Mouse (Mus musculus) retina, postnatal 1 day (tissue): Measurements from ENCODE around the gene Plekha6.

Experiments
- DNase-seq: peaks from one replicate; pipeline ENCODE4 v3.0.0-alpha.2; 2012

Gene Plekha6

DNA sequence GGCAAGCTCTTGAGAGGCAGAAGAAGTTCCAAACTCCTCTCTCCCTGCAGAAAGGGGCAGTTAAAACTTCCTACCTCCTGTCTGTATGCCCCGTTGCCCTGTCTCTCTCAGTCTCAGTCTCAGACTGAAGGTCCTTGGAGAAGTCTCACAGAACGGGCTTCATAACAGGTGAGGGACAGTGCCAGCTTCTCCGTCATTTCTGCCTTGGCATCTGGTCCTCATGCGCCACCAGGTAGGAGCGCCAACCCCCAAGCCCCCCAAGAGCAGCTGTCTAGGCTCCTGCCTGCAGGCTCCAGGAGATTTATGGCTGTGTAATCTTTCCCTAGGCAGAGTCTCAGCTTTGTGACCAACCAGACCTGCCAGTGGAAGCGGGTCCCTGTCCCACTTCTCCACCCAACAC lies 86.8 kb downstream of the Plekha6 start:
- no peak for DNase-seq

DNA sequence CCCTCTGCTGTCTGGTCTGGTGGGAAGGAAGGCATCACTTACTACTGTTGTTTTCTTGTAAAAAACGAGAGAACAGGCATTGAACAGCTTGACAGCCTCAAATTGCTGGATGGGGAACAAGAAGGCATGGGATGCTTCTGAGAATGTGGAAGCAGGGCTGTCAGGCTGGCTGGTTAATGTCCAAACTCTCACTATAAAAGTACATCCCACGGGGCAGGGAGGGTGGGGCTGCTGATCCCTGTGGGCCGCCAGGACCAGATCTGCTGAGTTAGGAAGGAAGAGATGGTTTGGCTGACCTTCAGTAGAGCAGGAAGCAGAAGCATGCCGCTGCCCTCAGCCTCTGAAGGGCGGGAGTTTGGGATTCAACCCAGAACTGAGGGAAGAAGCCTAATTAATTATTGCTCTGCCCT lies 87.6 kb downstream of the Plekha6 start:
- no peak for DNase-seq

DNA sequence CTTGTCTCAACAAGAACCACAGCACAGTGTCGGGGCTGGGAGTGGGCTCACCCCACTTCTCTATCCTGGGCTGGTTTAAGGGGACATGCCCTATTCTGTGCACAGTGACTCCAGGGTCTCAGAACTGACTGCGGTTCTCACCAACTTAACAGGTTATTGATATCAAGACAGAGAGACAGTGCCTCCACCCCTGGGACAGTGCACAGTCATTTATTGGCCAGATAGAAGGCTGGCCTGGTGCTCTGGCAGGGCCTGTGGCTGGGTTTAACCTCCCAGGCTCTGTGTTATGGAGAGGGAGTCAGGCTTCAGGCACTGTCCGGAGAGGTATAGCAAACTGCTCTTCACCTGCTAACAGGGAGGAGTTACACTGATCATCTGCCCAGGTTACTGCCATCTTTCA lies 88.2 kb downstream of the Plekha6 start:
- DNase-seq: no peak

DNA sequence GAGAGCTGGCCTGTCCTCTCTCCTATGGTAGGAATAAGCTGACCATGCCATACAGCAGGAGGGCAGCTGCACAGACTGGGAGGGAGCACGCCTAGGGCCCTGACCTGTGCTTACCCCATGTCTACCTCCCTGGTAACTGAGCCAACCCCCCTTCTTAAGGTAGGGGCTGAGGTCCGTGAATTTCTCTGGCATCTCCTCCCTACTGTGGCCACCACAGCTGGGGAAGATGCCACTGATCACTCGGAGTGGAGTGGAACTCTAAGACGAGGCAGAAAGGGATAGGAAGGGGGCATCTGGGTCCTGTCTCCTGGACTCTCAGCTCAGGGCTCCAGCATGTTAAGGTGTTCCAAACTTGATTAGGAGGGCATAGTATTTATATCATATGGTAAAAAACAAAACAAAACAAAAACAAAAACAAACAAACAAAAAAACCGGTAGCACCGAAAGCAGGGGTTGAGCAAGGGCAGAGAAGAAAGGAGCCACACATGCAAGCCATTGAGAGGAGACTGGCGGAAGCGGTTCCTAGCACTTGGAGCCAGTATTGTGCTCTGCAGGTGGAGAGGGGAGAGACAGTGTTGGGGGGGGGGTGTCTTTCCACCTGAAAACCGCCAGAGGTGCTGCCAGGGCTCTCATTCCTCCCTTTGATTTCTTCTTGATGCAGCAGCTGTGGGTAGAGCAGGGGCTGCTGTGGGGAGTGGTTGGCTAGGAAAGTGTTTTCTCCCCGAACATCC lies 89.0 kb downstream of the Plekha6 start:
- no peak for DNase-seq

DNA sequence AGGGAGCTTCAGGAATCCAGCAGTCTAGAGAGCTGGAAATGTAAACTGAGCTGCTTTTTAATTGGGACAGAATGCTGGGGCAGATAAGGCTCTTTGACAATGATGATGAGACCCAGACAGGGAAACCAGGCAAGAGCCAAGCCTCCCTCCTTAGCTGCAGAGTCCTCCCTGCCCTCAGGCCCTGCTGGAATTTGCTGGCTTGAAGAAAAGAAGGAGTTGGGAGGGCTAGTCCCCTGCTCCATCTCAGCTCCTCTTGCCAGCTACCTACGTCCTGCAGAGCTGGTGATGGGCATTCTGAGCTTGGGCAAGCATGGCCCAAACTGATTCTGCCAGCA lies 89.5 kb downstream of the Plekha6 start:
- DNase-seq: no peak

DNA sequence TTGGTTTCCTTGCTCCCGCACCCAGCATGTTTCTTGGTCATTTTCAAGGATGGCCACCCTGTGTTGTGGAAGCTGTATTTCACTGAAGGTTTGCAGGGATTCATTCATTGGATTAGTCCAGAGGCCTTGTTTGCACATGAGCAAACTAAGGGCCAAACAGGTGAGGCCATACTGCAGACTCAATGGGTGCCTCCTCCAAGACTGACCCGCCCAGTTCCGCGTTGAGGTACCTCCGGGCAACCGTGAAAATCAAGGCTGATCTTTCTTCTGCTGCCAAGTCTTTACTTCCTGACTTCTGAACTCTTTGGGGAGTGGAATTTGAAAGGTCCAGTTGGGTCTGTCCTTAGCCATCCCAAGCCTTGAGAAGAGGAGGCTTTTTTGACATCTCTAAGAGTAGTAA lies 90.2 kb downstream of the Plekha6 start:
- no peak for DNase-seq

DNA sequence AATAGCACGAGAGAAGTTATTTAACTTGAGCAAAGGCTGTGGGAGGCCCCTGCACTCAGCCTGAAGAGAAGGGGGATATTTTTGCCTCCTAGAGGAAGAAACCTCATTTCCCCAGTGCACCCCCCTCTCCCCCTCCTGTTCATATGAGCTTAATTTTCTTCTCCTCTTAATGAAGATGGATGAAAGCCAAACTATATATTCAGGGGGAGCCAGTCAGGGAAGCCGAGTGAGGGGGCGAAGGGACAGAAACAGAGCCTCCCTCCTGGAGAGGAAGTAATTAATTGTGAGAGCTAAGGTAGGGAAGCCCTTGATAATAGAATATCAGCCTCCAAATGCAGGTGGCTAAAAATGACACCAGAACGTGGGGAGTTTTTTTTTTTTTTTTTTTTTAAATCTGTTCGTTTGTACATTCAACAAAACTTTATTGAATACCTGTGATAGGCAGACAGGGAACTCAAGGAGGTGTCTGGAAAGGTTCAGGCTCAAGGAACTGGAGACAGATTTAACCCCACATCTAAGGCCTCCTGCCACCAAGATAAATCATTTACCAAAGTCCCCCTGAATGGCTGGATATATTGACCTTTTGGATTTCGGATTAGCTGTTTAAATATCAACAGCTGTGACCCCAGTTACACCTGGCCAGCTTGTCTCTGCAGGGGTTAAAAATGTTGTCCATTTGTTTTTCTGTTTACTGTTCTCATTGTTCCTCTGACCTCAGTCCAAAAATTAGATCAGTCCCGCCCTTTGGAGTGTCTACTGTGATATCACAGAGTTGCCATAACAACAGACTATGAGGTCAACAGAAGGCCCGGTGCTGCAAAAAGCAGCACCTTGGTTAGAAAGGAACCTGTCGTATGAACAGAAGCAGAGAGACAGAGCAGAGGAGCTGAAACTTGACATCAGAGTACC lies 91.1 kb downstream of the Plekha6 start:
- DNase-seq: no peak

DNA sequence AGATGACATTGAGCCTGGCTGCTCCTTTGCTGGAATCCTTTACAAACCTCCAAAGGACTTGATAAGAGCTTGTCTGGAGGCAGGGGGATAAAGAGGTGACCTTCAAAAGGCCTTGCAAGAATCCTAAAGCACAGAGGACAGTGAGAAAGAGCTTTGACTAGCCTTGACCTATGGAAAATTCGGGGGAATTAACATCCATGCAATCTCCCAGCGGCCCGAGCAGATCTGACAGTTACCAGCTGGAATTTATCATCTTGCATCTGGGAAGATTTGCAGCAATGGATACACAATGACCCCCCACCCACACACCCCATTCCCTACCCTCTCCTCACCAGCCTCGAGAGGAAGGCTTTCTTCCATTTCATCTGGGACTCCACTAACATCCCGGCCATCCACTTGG lies 91.8 kb downstream of the Plekha6 start:
- no peak for DNase-seq

DNA sequence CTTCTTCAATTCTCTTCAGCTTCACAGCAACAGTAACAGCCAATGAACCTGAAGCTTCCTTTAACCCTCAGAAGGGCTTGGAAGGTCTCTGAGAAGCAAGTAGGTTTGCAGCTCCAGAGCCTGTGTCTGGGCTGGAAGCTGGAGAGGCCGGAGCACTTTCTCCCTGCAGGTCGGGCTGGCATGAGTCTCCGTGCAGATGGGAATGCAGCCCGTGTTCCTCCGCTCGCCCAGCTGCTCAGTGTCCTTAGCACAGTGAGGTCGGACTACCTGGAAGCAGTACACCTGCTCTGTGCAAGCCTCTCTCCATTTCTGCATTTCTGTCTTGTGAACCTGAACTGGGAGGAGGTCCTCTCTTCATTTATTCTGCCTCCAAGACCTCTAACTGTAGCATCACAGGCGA lies 92.3 kb downstream of the Plekha6 start:
- DNase-seq: no peak

DNA sequence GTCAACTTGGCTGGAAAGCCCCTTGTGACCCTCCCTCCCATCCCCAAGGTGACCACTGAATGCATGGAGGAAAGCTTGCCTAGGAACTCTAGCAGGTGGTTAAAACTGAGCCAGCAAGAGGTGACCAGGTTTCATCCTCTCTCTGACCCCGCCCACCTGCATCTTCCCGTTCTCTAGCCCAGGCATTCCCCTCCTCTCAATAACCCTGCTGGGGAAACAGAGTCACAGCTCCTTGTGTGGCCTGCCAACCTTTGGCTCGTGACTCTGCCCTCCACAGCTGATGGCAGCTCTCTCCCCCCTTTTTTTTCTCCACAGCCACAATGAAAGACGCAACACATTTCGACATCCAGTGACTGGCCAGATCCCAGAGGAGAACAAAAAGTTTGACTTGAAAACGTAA lies 94.7 kb downstream of the Plekha6 start:
- DNase-seq: no peak

DNA sequence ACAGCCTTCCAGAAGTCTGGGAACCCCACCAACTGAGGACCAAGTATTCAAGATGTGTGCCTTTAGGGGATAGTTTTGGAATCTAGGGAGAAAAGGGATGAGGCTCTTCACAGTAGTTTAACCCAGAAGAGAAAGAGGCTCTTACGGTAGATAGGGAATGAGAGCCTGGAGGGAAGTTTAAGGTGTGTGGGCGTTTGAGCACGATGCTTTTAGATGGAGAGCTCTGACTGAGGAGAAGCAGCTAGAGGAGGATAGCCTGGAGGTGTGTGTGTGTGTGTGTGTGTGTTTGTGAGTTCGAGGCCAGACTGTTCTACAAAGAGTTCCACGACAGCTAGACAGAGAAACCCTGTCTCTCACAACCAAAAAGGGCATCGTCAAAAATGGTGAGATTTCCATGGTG lies 98.6 kb downstream of the Plekha6 start:
- no peak for DNase-seq

DNA sequence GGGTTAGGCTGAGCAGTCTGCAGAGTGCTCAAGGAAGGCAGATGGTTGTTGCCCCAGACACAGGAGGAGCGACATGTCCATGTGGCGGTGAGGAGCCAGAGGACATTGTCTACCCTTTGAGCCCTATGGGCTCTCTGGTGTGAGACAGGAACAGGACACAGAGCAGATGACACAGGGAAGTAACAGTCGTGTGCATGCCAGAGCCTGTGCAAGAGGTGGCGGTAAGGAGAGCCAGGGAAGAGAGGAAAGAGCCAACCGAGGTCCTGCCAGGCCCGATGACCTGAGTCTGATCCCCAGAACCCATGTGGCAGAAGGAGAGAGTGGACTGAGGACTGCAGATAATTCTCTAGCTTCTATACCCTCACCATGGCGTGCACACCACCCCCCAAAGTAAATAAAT lies 99.1 kb downstream of the Plekha6 start:
- DNase-seq: no peak

DNA sequence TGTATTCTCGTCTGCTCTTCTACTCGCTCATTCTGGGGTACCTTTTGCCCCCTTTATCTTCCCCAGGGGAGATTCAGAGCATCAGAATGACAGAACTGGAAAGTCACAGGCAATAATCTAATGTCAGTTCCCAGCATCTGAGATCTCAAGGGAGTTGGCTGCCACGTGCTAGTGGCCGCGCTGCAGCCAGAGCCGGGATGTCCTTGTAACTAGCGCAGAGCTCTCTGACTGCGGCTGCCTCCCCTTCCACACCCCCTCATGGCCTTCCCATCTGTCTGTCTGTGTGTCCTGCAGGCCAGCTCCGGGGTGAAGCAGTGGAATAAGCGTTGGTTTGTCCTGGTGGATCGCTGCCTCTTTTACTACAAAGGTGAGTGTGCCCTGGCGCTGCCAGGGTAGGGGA lies 100.4 kb downstream of the Plekha6 start:
- no peak for DNase-seq

DNA sequence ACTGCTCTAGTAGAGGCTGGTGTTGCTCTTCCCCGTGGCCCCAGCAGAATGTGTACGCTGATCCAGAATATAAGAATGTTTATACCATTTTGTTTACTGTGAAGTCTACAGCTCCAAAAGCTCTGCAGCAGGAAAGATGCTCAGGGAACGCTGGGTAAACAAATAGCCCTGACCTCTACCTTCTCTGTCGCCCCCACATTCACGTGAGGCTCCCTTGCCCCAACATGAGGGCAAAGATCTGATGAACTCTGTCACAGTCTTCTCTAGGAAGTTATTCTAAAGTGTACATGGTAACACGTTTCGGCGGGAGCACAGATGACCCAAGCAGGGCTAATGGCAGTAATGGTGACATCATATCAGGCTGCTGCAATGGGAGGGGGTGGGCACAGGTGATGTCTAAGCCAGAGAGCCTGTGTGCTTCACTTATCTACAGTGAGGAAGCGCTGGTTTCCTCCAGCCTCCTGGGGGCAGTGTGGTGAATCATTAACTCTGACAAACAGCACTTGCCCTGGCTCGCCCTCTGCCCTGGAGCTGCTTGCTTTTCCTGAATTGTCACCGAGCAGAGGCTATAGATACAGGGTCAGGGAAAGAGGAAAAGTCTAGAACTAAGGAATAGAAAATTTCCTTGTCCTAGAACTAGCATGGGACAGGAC lies 101.2 kb downstream of the Plekha6 start:
- DNase-seq: no peak

DNA sequence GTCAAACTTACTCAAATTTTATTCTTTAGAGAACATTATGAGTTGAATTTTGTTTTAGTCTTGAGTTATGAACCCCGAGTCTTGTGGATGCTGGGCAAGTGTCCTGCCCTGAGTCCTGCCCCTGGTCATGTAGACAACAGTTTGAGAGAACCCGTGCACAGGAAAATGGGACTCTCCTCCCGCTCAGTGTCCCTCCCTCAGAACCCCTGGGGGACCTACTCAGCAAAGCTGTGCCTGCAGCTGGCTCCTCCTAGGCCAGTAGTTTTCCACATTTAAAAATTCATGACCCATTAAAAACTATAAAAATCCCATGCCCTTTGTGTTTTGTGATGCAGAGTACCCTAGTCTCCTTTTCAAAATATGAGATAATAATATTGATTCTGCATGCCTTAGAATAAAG lies 103.1 kb downstream of the Plekha6 start:
- no peak for DNase-seq

DNA sequence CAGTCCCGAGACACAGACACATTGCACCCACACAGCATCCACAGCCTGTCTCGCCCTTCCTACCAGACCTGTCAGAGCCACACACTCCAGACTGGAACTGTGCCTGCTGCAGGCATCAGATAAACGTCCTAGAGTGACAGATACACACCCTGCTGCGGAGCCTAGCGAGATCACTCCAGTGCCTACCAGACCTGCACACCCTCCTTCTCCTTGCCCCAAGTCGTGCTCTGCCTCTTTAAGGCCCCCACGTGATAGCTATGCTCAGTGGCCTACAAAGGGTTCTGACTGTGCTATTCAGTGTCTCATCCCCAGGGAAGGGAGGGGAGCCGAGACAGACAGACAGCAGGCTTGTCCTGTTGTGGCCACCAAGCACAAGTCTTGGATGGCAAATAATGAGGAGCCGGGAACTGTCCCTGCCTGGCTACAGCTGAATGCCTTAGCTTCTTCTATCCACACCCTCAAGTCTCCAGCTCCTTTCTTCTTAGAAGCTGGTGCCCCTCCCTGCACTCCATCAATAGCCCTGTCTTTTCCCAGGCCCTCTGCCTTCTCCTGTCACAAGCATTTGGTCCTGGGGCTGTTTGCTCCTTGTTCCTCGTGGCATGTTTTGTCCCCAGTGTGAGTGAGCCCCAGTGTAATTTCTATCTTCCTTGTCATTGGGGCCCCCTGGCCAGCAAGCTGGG lies 103.9 kb downstream of the Plekha6 start:
- peak; percentile 89 for DNase-seq

DNA sequence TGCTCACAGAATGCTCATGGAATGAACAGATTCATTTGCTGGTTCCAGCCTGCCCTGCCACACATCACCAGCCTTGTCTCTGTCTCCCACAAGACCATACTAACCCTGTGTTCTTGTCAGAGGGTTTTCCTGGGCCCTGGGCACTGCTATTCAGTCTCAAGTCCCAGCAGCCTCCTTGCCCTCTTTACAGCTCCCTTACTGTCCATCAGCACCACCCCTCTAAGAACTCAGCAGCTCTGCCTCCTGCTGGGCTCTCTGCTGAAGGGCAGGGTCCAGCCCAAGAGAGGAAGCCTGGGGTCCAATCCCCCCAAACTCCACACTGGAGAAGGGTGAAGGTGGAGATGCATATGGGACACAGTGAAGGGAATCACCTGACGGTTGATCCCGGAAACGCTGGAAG lies 104.5 kb downstream of the Plekha6 start:
- peak; percentile 50 for DNase-seq

DNA sequence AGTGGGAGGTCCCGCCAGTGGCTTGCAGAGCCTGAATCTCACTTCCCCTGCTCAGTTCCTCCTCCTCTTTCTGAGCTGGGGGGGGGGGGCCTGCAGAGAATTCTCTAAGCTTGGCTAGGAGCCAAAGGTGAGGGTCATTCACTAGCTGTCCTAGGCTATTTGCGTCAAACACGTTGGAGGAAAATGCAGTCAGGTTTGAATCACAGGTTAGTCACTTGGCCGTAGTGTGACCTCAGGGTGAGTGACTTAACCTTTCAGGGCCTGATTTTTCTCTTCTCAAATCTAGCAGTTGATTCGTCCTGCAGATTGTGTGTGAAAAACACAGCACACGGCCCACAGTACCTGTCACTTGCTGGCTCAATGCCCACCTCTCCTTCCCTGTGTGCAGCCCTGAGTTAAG lies 106.3 kb downstream of the Plekha6 start:
- DNase-seq: peak; percentile 69

DNA sequence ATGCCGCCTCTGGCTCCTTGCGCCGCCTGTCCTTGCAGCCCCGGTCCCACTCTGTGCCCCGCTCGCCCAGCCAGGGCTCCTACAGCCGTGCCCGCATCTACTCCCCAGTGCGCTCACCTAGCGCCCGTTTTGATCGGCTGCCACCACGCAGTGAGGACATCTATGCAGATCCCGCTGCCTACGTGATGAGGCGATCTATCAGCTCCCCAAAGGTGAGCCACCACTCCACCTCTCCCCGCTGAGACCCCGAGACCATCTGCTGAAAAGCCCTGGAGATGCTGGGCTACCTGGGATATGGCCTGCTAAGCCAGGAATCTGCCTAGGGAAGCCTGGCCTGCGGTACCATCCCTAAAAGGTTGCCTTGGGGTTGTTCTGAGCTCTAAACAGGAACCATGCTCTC lies 110.2 kb downstream of the Plekha6 start:
- DNase-seq: no peak

DNA sequence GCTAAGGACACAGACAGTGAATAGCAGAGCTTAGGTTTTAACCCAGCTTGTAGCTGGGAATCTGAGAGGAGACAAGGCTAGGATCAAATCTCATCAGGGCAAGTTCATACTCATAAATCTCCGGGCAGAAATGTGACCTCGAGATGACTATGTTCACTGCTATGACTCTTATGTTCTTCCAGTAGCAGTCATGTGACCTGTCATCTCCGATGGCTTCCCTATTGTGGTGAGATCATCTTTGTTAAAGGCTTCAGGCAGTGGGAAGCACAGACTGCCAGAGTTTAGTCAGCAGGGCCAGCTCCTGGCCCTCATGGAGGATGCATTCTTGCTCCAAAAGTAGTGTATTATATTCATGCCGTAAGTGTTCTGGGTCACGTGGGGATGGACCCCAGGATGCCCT lies 113.0 kb downstream of the Plekha6 start:
- peak; percentile 36 for DNase-seq

DNA sequence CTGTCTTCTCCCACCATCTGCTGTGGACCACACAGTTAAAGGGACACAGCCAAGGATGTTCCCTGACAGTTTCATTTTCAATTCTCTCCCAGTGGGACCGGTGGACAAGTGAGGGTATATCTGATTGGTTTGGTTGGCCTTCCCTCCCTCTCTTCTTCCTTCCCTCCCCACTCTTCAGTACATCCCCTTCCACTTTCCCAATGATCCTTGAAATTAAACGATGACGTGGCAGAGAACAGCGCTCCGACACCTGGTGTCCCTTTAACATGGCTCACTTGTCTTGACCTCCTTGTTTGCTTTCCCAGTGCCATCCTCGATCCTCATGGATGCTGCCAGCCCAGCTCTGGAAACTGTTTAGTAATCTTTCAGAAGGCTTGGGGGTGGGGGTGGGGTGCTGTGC lies 114.5 kb downstream of the Plekha6 start:
- peak; percentile 37 for DNase-seq

DNA sequence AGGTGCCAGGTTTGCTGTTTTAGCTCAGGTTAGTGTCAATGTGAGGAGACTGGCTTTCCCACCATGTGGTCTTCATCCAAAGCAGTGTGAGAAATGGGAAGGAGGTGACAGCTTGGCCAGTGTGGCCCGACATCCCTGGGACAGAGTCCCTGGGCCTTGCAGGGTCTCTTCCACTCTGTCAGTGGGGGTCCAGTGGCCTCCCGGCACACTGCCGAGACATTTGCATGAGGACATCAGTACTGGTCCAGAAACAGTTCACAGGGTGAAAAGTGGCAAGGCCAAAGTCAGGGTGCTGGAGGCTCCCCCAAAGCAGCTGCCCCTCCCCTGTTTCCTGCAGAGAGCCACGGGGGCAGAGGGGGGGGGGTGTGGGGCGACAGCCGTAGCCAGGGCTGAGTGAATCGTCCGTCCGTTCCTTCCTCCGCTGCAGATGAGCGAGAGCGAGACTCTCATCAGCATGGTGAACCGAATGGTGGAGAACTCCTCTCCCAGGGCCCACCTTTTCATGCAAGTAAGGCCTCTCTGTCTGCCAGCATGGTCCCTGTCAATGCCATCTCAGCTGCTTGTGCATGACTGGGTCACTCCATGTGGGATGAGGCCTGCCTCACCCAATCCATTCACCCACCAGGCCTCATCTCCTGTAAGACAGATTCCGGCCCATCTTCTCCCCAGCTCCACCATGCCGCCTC lies 115.1 kb downstream of the Plekha6 start:
- no peak for DNase-seq

DNA sequence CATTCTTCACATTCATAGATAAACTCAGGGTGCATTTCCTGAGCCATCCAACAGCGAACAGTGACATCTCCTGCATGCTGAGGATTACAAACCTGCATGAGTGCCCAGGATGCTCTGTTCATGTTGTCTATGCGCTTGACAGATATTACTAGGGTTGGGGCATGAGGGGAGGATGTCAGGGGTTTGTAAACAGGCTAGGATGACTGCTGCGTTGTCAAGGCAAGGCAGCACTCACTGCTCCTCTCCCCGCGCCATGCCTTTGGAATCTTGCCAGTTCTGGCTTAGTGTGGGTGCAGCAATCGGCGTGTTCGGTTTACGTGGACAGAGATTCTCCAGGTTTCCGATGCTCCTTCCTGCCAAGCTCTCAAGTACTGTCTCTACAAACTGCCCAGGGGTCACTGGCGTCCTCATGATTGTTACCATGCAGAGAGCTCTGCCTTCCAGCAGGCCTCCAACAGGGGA lies 115.7 kb downstream of the Plekha6 start:
- DNase-seq: peak; percentile 32
